Mouse (Mus musculus) kidney, embryonic 15.5 days (tissue): ENCODE data around the gene Ece2. TPM values are rescaled to one million over a fixed set of nuclear protein-coding genes. Genes with fewer than 3 reads are reported as not detected.
"Not testable (repeated sequence)": the region's sequence is repeated elsewhere in the genome, so short reads cannot be mapped to it uniquely, and the experiment has no call there.

Experiments
- ATAC-seq: fragments of 200-750 bp; cut with Nextera tagmentation; replicated peaks from 2 replicates; pipeline ENCODE4 v1.8.0; 2017; ENCODE audit warnings: moderate TSS enrichment; ENCODE audit not compliant: low FRiP score
- H3K27ac ChIP-seq: fragments of 300-500 bp; sonication (generic); 2 replicates; pipeline ENCODE4 v1.5.1; 2015; ENCODE audit warnings: mild to moderate bottlenecking, inconsistent platforms
- H3K27me3 ChIP-seq: fragments of 300-500 bp; sonication (generic); 2 replicates; pipeline ENCODE4 v1.6.1; 2015; ENCODE audit warnings: inconsistent platforms
- H3K36me3 ChIP-seq: fragments of 300-500 bp; sonication (generic); 2 replicates; pipeline ENCODE4 v1.6.1; 2015; ENCODE audit warnings: inconsistent platforms
- H3K4me1 ChIP-seq: fragments of 300-500 bp; sonication (generic); 2 replicates; pipeline ENCODE4 v1.6.1; 2015; ENCODE audit warnings: inconsistent platforms
- H3K4me2 ChIP-seq: fragments of 300-500 bp; sonication (generic); 2 replicates; pipeline ENCODE4 v1.6.1; 2015; ENCODE audit warnings: moderate library complexity, mild to moderate bottlenecking, inconsistent platforms
- H3K4me3 ChIP-seq: fragments of 300-500 bp; sonication (generic); replicated peaks from 2 replicates; pipeline ENCODE4 v1.5.1; 2015; ENCODE audit warnings: mild to moderate bottlenecking, inconsistent platforms
- H3K9ac ChIP-seq: fragments of 300-500 bp; sonication (generic); 2 replicates; pipeline ENCODE4 v1.6.1; 2015; ENCODE audit warnings: mild to moderate bottlenecking, inconsistent platforms
- H3K9me3 ChIP-seq: fragments of 300-500 bp; sonication (generic); replicated peaks from 2 replicates; pipeline ENCODE4 v1.6.1; 2016; ENCODE audit warnings: inconsistent platforms
- WGBS: fragments of 180-500 bp; shearing (Covaris S2); methylation state at CpG from one replicate; pipeline ENCODE4 v1.1.7; 2015; ENCODE audit warnings: mixed read lengths; 5-methylcytosine and 5-hydroxymethylcytosine counted together
- polyA plus RNA-seq: library from polyadenylated mRNA; unstranded; fragments of >200 nt; fragmentation: Nextera tagmentation; extraction: Ambion mirVana; gene quantifications from 2 replicates; pipeline ENCODE4 v1.2.1, GENCODE M21; 2015

Ece2 gene
- polyA plus RNA-seq, 1 experiment from 2014 or later, result 4.0 TPM

GRCm38 (mm10) chr16:20638367-20638766, 8.7 kb downstream of the Ece2 start:
- no peak for ATAC-seq
- Histone ChIP-seq H3K36me3 (no peaks in the 10 kb centered on the region), H3K27me3 (no peaks in the 10 kb centered on the region), H3K9ac (no peak overlapping the region), H3K4me3 (no peak overlapping the region), H3K9me3 (no peaks in the 10 kb centered on the region), H3K4me2 (no peak overlapping the region), H3K4me1 (no peaks in the 10 kb centered on the region), H3K27ac (no peak overlapping the region)
- 89% methylated on average over 8 of the region's 8 CpGs for WGBS

GRCm38 (mm10) chr16:20642161-20642560, 12.5 kb downstream of the Ece2 start:
- H3K9me3 ChIP-seq, result no peaks in the 10 kb centered on the region
- 2% methylated on average over 8 of the region's 8 CpGs for WGBS
- no peaks in the 10 kb centered on the region for H3K27me3 ChIP-seq
- H3K36me3 ChIP-seq, result no peaks in the 10 kb centered on the region
- 0 out of 2 replicates have a peak, but pooled peaks have one; percentile 36 for ATAC-seq
- no peak overlapping the region for H3K27ac ChIP-seq
- no peak overlapping the region for H3K4me3 ChIP-seq
- no peak overlapping the region for H3K9ac ChIP-seq
- H3K4me1 ChIP-seq, result no peaks in the 10 kb centered on the region
- H3K4me2 ChIP-seq, result no peak overlapping the region

GRCm38 (mm10) chr16:20643911-20644310, 14.3 kb downstream of the Ece2 start:
- no peak for ATAC-seq

GRCm38 (mm10) chr16:20651076-20651946, 21.7 kb downstream of the Ece2 start, which contains the start of gene Psmd2:
Gene Psmd2 (plus strand): TSS chr16:20651652.
- H3K4me3 ChIP-seq, result peak within 1 kb of the TSS; percentile 93

More at GRCm38 (mm10) chr16:20643911-20644310, 14.3 kb downstream of the Ece2 start:
- H3K27ac ChIP-seq, result no peak overlapping the region
- H3K4me3 ChIP-seq, result no peak overlapping the region
- WGBS, result 92% methylated on average over 7 of the region's 7 CpGs
- H3K9ac ChIP-seq, result no peak overlapping the region
- no peaks in the 10 kb centered on the region for H3K36me3 ChIP-seq
- H3K27me3 ChIP-seq, result no peaks in the 10 kb centered on the region
- H3K4me1 ChIP-seq, result no peaks in the 10 kb centered on the region
- no peak overlapping the region for H3K4me2 ChIP-seq
- H3K9me3 ChIP-seq, result no peaks in the 10 kb centered on the region

GRCm38 (mm10) chr16:20651947-20652310, 22.3 kb downstream of the Ece2 start:
- Histone ChIP-seq H3K4me3 (peak overlapping the region; percentile 93), H3K27ac (0 out of 2 replicates have a peak overlapping the region, but pooled peaks have one; percentile 32), H3K9ac (peak overlapping the region; percentile 91), H3K36me3 (peaks cover 37% of the 10 kb centered on the region), H3K4me2 (peak overlapping the region; percentile 88), H3K4me1 (peaks cover 15% of the 10 kb centered on the region), H3K9me3 (no peaks in the 10 kb centered on the region), H3K27me3 (no peaks in the 10 kb centered on the region)
- whole genome bisulfite sequencing, result 5% methylated on average over 12 of the region's 12 CpGs
- ATAC-seq, result no peak

More at GRCm38 (mm10) chr16:20651076-20651946, 21.7 kb downstream of the Ece2 start, which contains the start of gene Psmd2:
- H3K9ac ChIP-seq, result peak within 1 kb of the TSS; percentile 91
- WGBS, result 2% methylated on average over 46 of the region's 46 CpGs
- peak within 1 kb of the TSS; percentile 86 for H3K27ac ChIP-seq
- H3K4me1 ChIP-seq, result peaks cover 15% of the 10 kb centered on the region
- no peaks in the 10 kb centered on the region for H3K27me3 ChIP-seq
- no peaks in the 10 kb centered on the region for H3K9me3 ChIP-seq
- peaks cover 31% of the 10 kb centered on the region for H3K36me3 ChIP-seq
- ATAC-seq, result peak; percentile 97
- H3K4me2 ChIP-seq, result peak within 1 kb of the TSS; percentile 88

GRCm38 (mm10) chr16:20653315-20653714, 23.7 kb downstream of the Ece2 start:
- H3K27ac ChIP-seq, result no peak overlapping the region
- peaks cover 15% of the 10 kb centered on the region for H3K4me1 ChIP-seq
- no peak for ATAC-seq
- 54% methylated on average over 2 of the region's 2 CpGs for WGBS
- H3K36me3 ChIP-seq, result peaks cover 51% of the 10 kb centered on the region
- H3K9ac ChIP-seq, result 0 out of 2 replicates have a peak overlapping the region, but pooled peaks have one; percentile 5
- peak overlapping the region; percentile 88; the same call in 1 of the 2 replicates for H3K4me2 ChIP-seq
- H3K4me3 ChIP-seq, result no peak overlapping the region
- no peaks in the 10 kb centered on the region for H3K9me3 ChIP-seq
- no peaks in the 10 kb centered on the region for H3K27me3 ChIP-seq

GRCm38 (mm10) chr16:20657661-20658060, 28.0 kb downstream of the Ece2 start:
- no peak overlapping the region for H3K27ac ChIP-seq
- no peaks in the 10 kb centered on the region for H3K27me3 ChIP-seq
- no peak overlapping the region for H3K4me2 ChIP-seq
- H3K9me3 ChIP-seq, result no peaks in the 10 kb centered on the region
- H3K9ac ChIP-seq, result no peak overlapping the region
- 89% methylated on average over 4 of the region's 4 CpGs for WGBS
- ATAC-seq, result no peak
- peaks cover 5% of the 10 kb centered on the region for H3K4me1 ChIP-seq
- no peak overlapping the region for H3K4me3 ChIP-seq
- H3K36me3 ChIP-seq, result peaks cover 93% of the 10 kb centered on the region

GRCm38 (mm10) chr16:20668013-20668412, 38.4 kb downstream of the Ece2 start, which contains the start of gene Eif4g1:
Gene Eif4g1 (plus strand): TSS chr16:20668313.
- ATAC-seq, H3K4me3 ChIP-seq: not testable (repeated sequence)
- 94% methylated on average over 6 of the region's 6 CpGs for WGBS

GRCm38 (mm10) chr16:20670291-20670690, 40.7 kb downstream of the Ece2 start:
- Histone ChIP-seq H3K36me3 (peaks cover 13% of the 10 kb centered on the region), H3K9me3 (no peaks in the 10 kb centered on the region), H3K4me3 (no peak overlapping the region), H3K27ac (no peak overlapping the region), H3K4me1 (peaks cover 23% of the 10 kb centered on the region), H3K4me2 (no peak overlapping the region), H3K9ac (no peak overlapping the region), H3K27me3 (no peaks in the 10 kb centered on the region)
- WGBS, result 85% methylated on average over 3 of the region's 3 CpGs
- no peak for ATAC-seq

More at GRCm38 (mm10) chr16:20668013-20668412, 38.4 kb downstream of the Ece2 start, which contains the start of gene Eif4g1:
- not testable (repeated sequence) for H3K9ac ChIP-seq, H3K4me2 ChIP-seq, H3K27me3 ChIP-seq, H3K4me1 ChIP-seq, H3K27ac ChIP-seq, H3K9me3 ChIP-seq
- H3K36me3 ChIP-seq, result peaks cover 24% of the 10 kb centered on the region

- H3K9me3 ChIP-seq, result no peaks in the 10 kb centered on the region
- H3K4me3 ChIP-seq, result peak overlapping the region; percentile 97
- WGBS, result 25% methylated on average over 6 of the region's 6 CpGs
- peaks cover 26% of the 10 kb centered on the region for H3K36me3 ChIP-seq
- peaks cover 23% of the 10 kb centered on the region for H3K4me1 ChIP-seq
- H3K9ac ChIP-seq, result peak overlapping the region; percentile 31; the same call in 1 of the 2 replicates
- peak overlapping the region; percentile 96 for H3K4me2 ChIP-seq
- no peaks in the 10 kb centered on the region for H3K27me3 ChIP-seq
- ATAC-seq, result no peak
- peak overlapping the region; percentile 96 for H3K27ac ChIP-seq
Observed at GRCm38 (mm10) chr16:20671886-20672285, 42.3 kb downstream of the Ece2 start.

- peaks cover 32% of the 10 kb centered on the region for H3K36me3 ChIP-seq
- H3K4me2 ChIP-seq, result peak overlapping the region; percentile 96
- no peaks in the 10 kb centered on the region for H3K9me3 ChIP-seq
- peak overlapping the region; percentile 97 for H3K4me3 ChIP-seq
- peak; percentile 96 for ATAC-seq
- peak overlapping the region; percentile 98 for H3K9ac ChIP-seq
- H3K27ac ChIP-seq, result peak overlapping the region; percentile 96
- no peaks in the 10 kb centered on the region for H3K27me3 ChIP-seq
- H3K4me1 ChIP-seq, result peaks cover 28% of the 10 kb centered on the region
- under 1% methylated on average over 35 of the region's 38 CpGs for WGBS
Observed at GRCm38 (mm10) chr16:20672500-20672902, 42.9 kb downstream of the Ece2 start.
